Mouse (Mus musculus) granulocyte monocyte progenitor cell, adult 5-6 weeks (primary cell): Measurements from ENCODE around the gene Rin3. TPM values are rescaled to one million over a fixed set of nuclear protein-coding genes. Genes with fewer than 3 reads are reported as not detected.

Experiments used
- ATAC-seq: replicated peaks from 2 replicates; pipeline ENCODE4 v1.8.0; 2016; ENCODE audit warnings: mild to moderate bottlenecking, moderate TSS enrichment, inconsistent platforms; ENCODE audit not compliant: poor library complexity, severe bottlenecking
- total RNA-seq, 2 experiments: library from RNA; stranded (forward) in 1 of 2; stranded (reverse) in 1 of 2; fragments of 200-712, 200-1000 nt in 1 of 2; fragments of >200 nt in 1 of 2; fragmentation: Nextera tagmentation in 1 of 2; gene quantifications; 2 replicates each; pipeline ENCODE4 v1.2.3; 2014 to 2017

The Rin3 gene
- total RNA-seq, 2 experiments from 2014 or later = 64.3 to 263 TPM

DNA sequence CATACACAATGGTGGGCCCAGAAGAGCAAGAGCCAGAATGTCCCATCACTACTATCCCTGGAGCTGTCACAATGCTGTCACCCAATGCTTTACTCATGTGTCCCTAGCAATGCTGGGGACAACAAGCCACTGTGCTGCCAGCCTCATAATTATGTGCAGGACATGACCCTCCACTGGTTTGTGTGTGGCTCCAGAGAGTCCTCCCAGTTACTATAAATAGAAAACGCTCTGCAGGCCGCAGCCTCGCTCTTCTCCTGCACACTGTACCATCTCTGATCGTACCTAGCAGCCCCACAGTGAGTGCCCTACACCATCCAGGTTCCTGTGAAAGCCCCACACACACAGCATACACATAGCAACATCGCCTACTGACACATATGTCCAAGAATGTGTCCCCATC, 155.1 kb downstream of the Rin3 start:
- ATAC-seq = no peak

DNA sequence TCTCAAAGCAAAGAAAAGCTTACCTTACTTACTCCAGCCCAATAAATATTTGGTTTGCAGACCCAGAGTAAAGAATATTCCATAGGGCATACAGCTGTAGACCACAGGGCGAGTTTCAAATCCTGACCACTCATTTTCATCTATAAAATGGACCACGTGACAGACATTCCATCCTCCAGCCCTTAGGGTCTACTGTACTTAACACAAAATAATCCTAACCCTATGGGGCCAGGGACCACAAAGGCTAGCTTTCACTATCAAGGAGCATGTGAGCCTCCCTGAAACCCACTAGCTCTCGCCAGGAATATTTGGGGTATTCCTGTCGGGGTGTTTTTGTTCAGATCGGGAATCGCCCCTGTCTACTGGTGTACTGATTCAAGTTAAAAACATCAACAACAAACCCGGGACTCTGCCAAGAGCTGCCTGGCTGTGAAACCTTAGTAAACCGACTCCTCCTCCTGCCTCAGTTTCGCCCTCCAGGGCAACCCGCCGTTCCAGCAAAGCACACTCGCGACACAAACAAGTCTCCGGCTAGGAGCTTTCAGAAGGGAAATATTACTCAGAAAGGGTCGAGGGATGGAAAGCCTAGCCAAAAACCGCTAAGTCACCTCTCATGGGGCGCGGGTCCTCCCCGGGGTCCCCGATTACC, 156.3 kb downstream of the Rin3 start:
- no peak for ATAC-seq

DNA sequence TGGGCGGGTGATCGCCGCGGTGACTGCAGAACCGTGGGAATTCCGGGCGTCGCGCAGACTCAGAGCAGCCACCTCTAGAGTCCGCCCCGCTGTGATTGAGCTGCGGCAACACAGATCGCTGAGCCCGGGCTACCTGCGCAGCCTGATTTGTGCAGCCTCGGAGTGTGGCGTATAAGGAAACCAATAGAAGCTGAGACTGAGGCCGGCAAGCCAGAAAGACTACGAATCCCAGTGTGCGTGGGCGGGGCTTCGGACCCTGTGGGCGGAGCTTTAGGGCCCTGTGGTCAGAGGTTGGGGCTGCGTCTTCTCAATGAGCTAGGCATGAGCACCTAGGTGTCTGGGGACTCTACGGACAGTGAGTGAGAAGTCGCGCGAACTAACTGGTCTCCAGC, 156.8 kb downstream of the Rin3 start, which contains the start of gene Lgmn:
TSS of gene Lgmn (minus strand) at position 182 of the 392 bp plus-strand sequence.
- ATAC-seq = peak; percentile 93

Other genes starting within 250 kb of the Rin3 start
- gene Slc24a4, start 154.3 kb upstream of the Rin3 start, total RNA-seq (2014; fragmentation: Nextera tagmentation) = not detected in 2 replicates
- gene Slc24a4, start 154.3 kb upstream of the Rin3 start, total RNA-seq (2017) = not detected in 2 replicates
- gene Lgmn, start 156.8 kb downstream of the Rin3 start, total RNA-seq (2014; fragmentation: Nextera tagmentation) = 0.47 and 0.58 TPM in 2 replicates
- 1.2 and 1.7 TPM in 2 replicates for gene Lgmn, start 156.8 kb downstream of the Rin3 start, total RNA-seq (2017)
- gene Golga5, start 186.1 kb downstream of the Rin3 start, total RNA-seq (2014; fragmentation: Nextera tagmentation) = 25.2 and 28.7 TPM in 2 replicates
- gene Golga5, start 186.1 kb downstream of the Rin3 start, total RNA-seq (2017) = 53.3 and 71.2 TPM in 2 replicates